8 mouse cellular contexts compared by ENCODE assay signal in genomic region chr3:81036151-81036553, GRCm38 (mm10). TPM values are rescaled to one million over a fixed set of nuclear protein-coding genes. Genes with fewer than 3 reads are reported as not detected.
DNase-seq lines count a peak whose midpoint lies in the region; ATAC-seq and TF ChIP-seq lines count a peak whose summit lies in the region.

TSS of gene Pdgfc (plus strand) at chr3:81036416.

- under 1% methylated on average over 12 of the region's 17 CpGs for WGBS in limb, embryonic 12.5 days
- WGBS in stomach, embryonic 14.5 days, result under 1% methylated on average over 14 of the region's 17 CpGs

- peak within 1 kb of the TSS; percentile 60 for H3K27ac ChIP-seq in testis, adult 2 months (ENCODE audit: control insufficient read depth, insufficient read depth, low read depth, low read length)
- peak within 1 kb of the TSS; percentile 96 for H3K27ac ChIP-seq in limb, embryonic 12.5 days
- H3K27ac ChIP-seq in stomach, embryonic 14.5 days (ENCODE audit: low read length), result peak within 1 kb of the TSS; percentile 89

- no peak for TF ChIP-seq CTCF in testis, adult 2 months (IDR thresholded peaks at IDR 0.05; ENCODE audit: control insufficient read depth, insufficient read depth, insufficient replicate concordance, low read depth, low read length)

- no peaks in the 10 kb centered on the region for H3K4me1 ChIP-seq in erythroblast, embryonic 14.5 days (ENCODE audit: control insufficient read depth)
- peaks cover 8% of the 10 kb centered on the region for H3K4me1 ChIP-seq in testis, adult 2 months (ENCODE audit: control insufficient read depth, insufficient read depth, low read length)
- peaks cover 44% of the 10 kb centered on the region for H3K4me1 ChIP-seq in limb, embryonic 12.5 days (replicated peaks)
- H3K4me1 ChIP-seq in stomach, embryonic 14.5 days (ENCODE audit: control insufficient read depth, insufficient read depth, low read length), result peaks cover 7% of the 10 kb centered on the region; the same call in 1 of the 2 replicates

- H3K36me3 ChIP-seq in erythroblast, embryonic 14.5 days (ENCODE audit: control insufficient read depth), result no peaks in the 10 kb centered on the region
- no peaks in the 10 kb centered on the region for H3K36me3 ChIP-seq in testis, adult 2 months (ENCODE audit: control insufficient read depth, insufficient read depth, low read length)
- no peaks in the 10 kb centered on the region for H3K36me3 ChIP-seq in limb, embryonic 12.5 days
- H3K36me3 ChIP-seq in stomach, embryonic 14.5 days (ENCODE audit: control insufficient read depth, insufficient read depth, low read length), result no peaks in the 10 kb centered on the region

- DNase-seq in testis, postnatal 14 days (ENCODE audit: low spot score), result no peak
- no peak for DNase-seq in frontal cortex, postnatal 36 days (ENCODE audit: low spot score in 2 of 2)
- no peak for DNase-seq in spleen, postnatal 10 days (ENCODE audit: low spot score in 2 of 2)

- no peaks in the 10 kb centered on the region; the same call in 1 of the 2 replicates for H3K9me3 ChIP-seq in erythroblast, embryonic 14.5 days (ENCODE audit: control insufficient read depth, low read length)
- no peaks in the 10 kb centered on the region for H3K9me3 ChIP-seq in limb, embryonic 12.5 days
- H3K9me3 ChIP-seq in stomach, embryonic 14.5 days (ENCODE audit: control insufficient read depth, low read depth, low read length), result no peaks in the 10 kb centered on the region

- peak within 1 kb of the TSS; percentile 43 for H3K4me3 ChIP-seq in erythroblast, embryonic 14.5 days (replicated peaks)
- H3K4me3 ChIP-seq in testis, adult 2 months (ENCODE audit: control insufficient read depth, low read depth, low read length), result peak within 1 kb of the TSS; percentile 89
- H3K4me3 ChIP-seq in limb, embryonic 12.5 days (replicated peaks), result peak within 1 kb of the TSS; percentile 72
- peak within 1 kb of the TSS; percentile 75 for H3K4me3 ChIP-seq in stomach, embryonic 14.5 days (ENCODE audit: low read depth, low read length)

- no peak for TF ChIP-seq POLR2A in testis, adult 2 months (IDR thresholded peaks at IDR 0.05; ENCODE audit: control insufficient read depth, low read depth, low read length)

- peak within 1 kb of the TSS; percentile 67 for H3K4me2 ChIP-seq in limb, embryonic 12.5 days
- peak within 1 kb of the TSS; percentile 81 for H3K4me2 ChIP-seq in stomach, embryonic 14.5 days (replicated peaks; ENCODE audit: low read depth, low read length)

- peaks cover 37% of the 10 kb centered on the region for H3K27me3 ChIP-seq in erythroblast, embryonic 14.5 days (ENCODE audit: control insufficient read depth)
- H3K27me3 ChIP-seq in testis, adult 2 months (ENCODE audit: control insufficient read depth, insufficient read depth, low read length), result no peaks in the 10 kb centered on the region
- no peaks in the 10 kb centered on the region for H3K27me3 ChIP-seq in limb, embryonic 12.5 days
- no peaks in the 10 kb centered on the region for H3K27me3 ChIP-seq in stomach, embryonic 14.5 days (ENCODE audit: control insufficient read depth, insufficient read depth, low read length)

- no peak for ATAC-seq in erythroblast, adult 5-6 weeks (replicated peaks; ENCODE audit: low FRiP score, poor library complexity, severe bottlenecking)
- ATAC-seq in limb, embryonic 12.5 days (ENCODE audit: insufficient number of reproducible peaks, insufficient read depth, low FRiP score, low TSS enrichment, low read depth), result peak; percentile 67
- ATAC-seq in stomach, embryonic 14.5 days (ENCODE audit: insufficient number of reproducible peaks, insufficient read depth, low FRiP score, low read depth), result peak; percentile 69

- peak within 1 kb of the TSS; percentile 86 for H3K9ac ChIP-seq in limb, embryonic 12.5 days (replicated peaks)
- H3K9ac ChIP-seq in stomach, embryonic 14.5 days (replicated peaks; ENCODE audit: low read depth, low read length), result peak within 1 kb of the TSS; percentile 69

RNA-seq across cellular contexts. Expression of gene Pdgfc, which starts in this region (rescaled TPM):
- polyA plus RNA-seq in erythroblast, embryonic 14.5 days (2012), result not detected in 2 replicates
- total RNA-seq in erythroblast, adult 5-6 weeks (2015; ENCODE audit: low replicate concordance), result 1.5 TPM in 1 of 2 replicates, not detected in the other
- total RNA-seq in erythroblast, adult 5-6 weeks (2017; ENCODE audit: low replicate concordance), result 0.14 TPM in 1 of 2 replicates, not detected in the other
- 2.6 and 3.7 TPM in 2 replicates for polyA plus RNA-seq in testis, adult 2 months (2012; rRNA removed)
- polyA plus RNA-seq in limb, embryonic 12.5 days (2016; fragmentation: Nextera tagmentation; extraction: Ambion mirVana), result 59.2 and 60.1 TPM in 2 replicates
- 27.5 and 29.2 TPM in 2 replicates for polyA plus RNA-seq in stomach, embryonic 14.5 days (2014; fragmentation: Nextera tagmentation; extraction: Ambion mirVana)
